Mouse (Mus musculus): ENCODE data around the gene Dnm3. TPM values are rescaled to one million over a fixed set of nuclear protein-coding genes. Genes with fewer than 3 reads are reported as not detected.

The Dnm3 gene
- total RNA-seq, 2 experiments from 2014 or later, result 5.3 to 8.6 TPM

GRCm38 (mm10) chr1:162011523-162012245 is 466.1 kb downstream of the Dnm3 start:
- DNase-seq, result no peak
- intact Hi-C loops (cut with DNase I), result no loop called here

GRCm38 (mm10) chr1:162009086-162009485 is 468.7 kb downstream of the Dnm3 start:
- DNase-seq, result no peak
- intact Hi-C loops (cut with DNase I), result no loop called here

GRCm38 (mm10) chr1:162008631-162009067 is 469.2 kb downstream of the Dnm3 start:
- no peak for DNase-seq
- intact Hi-C loops (cut with DNase I), result no loop called here

GRCm38 (mm10) chr1:162008208-162008607 is 469.6 kb downstream of the Dnm3 start:
- intact Hi-C loops (cut with DNase I), result no loop called here

GRCm38 (mm10) chr1:162006109-162006508 is 471.7 kb downstream of the Dnm3 start:
- intact Hi-C loops (cut with DNase I), result no loop called here
- no peak for DNase-seq

More at GRCm38 (mm10) chr1:162008208-162008607, 469.6 kb downstream of the Dnm3 start:
- no peak for DNase-seq

- DNase-seq, result peak; percentile 34 to 40
- intact Hi-C loops (cut with DNase I), result no loop called here
Measured at GRCm38 (mm10) chr1:162004821-162005770, 472.7 kb downstream of the Dnm3 start.

GRCm38 (mm10) chr1:162004518-162004780 is 473.4 kb downstream of the Dnm3 start:
- no peak for DNase-seq
- intact Hi-C loops (cut with DNase I), result no loop called here

GRCm38 (mm10) chr1:162003729-162004517 is 473.9 kb downstream of the Dnm3 start:
- intact Hi-C loops (cut with DNase I), result no loop called here

GRCm38 (mm10) chr1:162001328-162001727 is 476.5 kb downstream of the Dnm3 start:
- intact Hi-C loops (cut with DNase I), result no loop called here
- DNase-seq, result no peak

More at GRCm38 (mm10) chr1:162003729-162004517, 473.9 kb downstream of the Dnm3 start:
- DNase-seq, result no peak

GRCm38 (mm10) chr1:161999882-162000371 is 477.9 kb downstream of the Dnm3 start:
- DNase-seq, result peak in 1 of 2 experiments; percentile 27
- intact Hi-C loops (cut with DNase I), result loop anchor here (1.0 kb wide), 1 partner anchor 313 kb away; no protein-coding TSS in a partner anchor

GRCm38 (mm10) chr1:161999338-161999737 is 478.5 kb downstream of the Dnm3 start:
- intact Hi-C loops (cut with DNase I), result loop anchor here (1.0 kb wide), 1 partner anchor 314 kb away; no protein-coding TSS in a partner anchor
- no peak for DNase-seq

GRCm38 (mm10) chr1:161998781-161999180 is 479.1 kb downstream of the Dnm3 start:
- no peak for DNase-seq
- intact Hi-C loops (cut with DNase I), result loop anchor here (1.0 kb wide), 1 partner anchor 315 kb away; no protein-coding TSS in a partner anchor

- intact Hi-C loops (cut with DNase I), result no loop called here
- DNase-seq, result no peak
Measured at GRCm38 (mm10) chr1:161992389-161992788, 485.4 kb downstream of the Dnm3 start.

GRCm38 (mm10) chr1:161991846-161992245 is 486.0 kb downstream of the Dnm3 start:
- intact Hi-C loops (cut with DNase I), result no loop called here
- DNase-seq, result no peak

- DNase-seq, result no peak
Measured at GRCm38 (mm10) chr1:161990684-161991578, 486.9 kb downstream of the Dnm3 start.

GRCm38 (mm10) chr1:161983979-161984566 is 493.8 kb downstream of the Dnm3 start:
- intact Hi-C loops (cut with DNase I), result no loop called here
- DNase-seq, result peak in 1 of 2 experiments; percentile 85

More at GRCm38 (mm10) chr1:161990684-161991578, 486.9 kb downstream of the Dnm3 start:
- intact Hi-C loops (cut with DNase I), result no loop called here

GRCm38 (mm10) chr1:161983451-161983850 is 494.4 kb downstream of the Dnm3 start:
- intact Hi-C loops (cut with DNase I), result no loop called here
- peak in 1 of 2 experiments; percentile 27 for DNase-seq

- intact Hi-C loops (cut with DNase I), result no loop called here
Measured at GRCm38 (mm10) chr1:161980626-161981298, 497.1 kb downstream of the Dnm3 start.

More at GRCm38 (mm10) chr1:161980626-161981298, 497.1 kb downstream of the Dnm3 start:
- no peak for DNase-seq

Measured in gastrocnemius, postnatal 36 days (tissue).